Mouse (Mus musculus): ENCODE measurements at regions not wholly inside any gene's neighbourhood (a gene's known extent, or its start where the extent isn't known, plus 50 kb on each side); places are given as distances from the start of the nearest gene placed in this dataset.

DNA sequence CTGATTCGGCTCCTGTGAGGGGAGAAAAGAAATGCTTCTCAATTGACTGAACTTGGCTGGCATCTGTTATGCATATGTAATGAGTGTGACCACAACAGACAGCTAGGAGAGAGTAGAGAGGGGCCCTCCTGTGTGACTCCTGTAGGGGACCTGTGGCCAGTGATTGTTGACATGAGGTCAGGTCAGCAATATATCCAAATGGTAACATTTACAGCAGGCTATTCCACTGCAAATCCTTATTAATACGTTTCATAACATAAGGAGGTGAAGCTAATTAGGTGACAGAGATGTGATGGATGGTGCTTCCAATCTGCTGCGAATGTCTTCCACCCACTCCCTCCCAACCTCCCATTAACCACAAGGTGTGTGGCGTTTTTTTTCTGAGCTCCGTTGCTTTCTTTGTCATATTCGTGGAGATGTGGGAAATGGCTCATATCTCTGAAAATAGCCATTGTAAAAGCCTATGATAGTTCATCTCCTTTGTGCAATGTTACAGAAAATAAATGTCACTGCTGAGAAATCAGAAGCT, 309.5 kb downstream of the Irx1 start:
- peak; percentile 6 for DNase-seq (ENCODE audit: low read depth, low spot score)

DNA sequence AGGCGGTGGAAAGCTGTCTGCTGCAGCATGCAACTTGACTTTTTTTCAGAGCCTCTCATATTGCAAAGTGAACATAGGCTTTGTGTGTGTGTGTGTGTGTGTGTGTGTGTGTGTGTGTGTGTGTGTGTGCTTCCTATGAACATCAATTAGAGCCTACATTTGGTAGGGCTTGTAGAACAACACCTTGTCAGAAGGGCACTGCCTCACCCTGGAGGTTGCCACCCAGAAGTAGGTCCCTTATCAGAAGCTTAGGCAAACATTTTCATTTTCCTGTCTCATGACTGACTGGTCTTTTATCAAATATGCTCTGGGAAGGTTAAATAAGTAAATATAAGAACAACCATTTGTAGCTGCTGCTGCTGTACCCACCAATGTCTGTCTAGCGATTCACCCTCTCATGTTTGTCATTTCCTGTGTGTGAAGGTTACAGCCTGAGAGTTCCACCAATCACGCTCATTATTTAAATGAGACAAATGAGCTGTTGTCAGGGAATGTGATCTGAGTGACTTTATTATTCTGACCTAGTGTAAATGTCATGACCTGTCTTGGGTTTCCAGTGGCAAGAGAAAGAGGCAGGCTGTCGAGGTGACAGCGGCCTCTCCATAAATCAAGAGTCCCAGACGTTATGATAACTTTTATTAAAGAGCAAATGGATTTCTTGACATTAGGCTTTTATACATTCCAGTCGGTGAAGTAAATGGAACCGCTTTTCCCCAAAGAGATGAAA, 310.1 kb downstream of the Irx1 start:
- no peak for DNase-seq (ENCODE audit: low read depth, low spot score)

DNA sequence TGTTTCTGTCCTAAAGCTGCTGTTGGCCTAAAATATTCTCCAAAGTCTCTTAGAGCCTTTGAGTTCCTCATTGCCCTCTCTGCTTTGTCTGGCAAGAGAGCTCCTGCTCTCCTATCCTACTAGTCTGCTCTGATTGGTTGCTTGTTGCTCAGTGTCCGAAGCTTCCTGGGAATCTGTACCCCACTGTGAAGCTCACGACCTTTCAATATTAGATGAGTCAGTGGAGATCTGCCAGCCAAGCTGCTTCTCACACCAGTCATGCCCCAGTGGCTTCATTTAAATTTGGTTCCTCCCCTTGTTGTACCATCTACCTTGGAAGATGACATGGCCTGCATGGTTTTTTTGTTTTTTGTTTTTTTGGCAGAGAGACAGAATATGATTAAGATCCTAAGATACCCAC, 313.6 kb downstream of the Irx1 start:
- no peak for DNase-seq (ENCODE audit: low read depth, low spot score)

DNA sequence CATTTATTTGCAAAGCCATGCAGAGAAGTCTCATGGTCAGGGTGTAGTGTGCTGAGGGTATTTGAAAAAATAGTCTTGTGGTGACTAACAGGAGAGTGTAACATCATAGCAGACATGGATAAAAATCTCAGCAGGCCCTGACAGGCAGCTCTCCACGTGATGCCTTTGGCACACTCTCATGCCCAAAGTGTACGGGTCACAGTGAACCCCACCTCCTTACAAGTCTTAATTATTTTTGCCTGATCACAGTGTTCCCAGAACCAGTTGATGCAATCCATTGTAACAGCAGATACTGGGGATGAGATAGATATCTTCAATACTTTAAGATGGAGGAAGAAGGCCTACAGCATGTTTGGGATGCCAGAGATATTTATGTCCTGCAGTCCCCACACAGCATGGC, 314.5 kb downstream of the Irx1 start:
- DNase-seq (ENCODE audit: low read depth, low spot score), result no peak

DNA sequence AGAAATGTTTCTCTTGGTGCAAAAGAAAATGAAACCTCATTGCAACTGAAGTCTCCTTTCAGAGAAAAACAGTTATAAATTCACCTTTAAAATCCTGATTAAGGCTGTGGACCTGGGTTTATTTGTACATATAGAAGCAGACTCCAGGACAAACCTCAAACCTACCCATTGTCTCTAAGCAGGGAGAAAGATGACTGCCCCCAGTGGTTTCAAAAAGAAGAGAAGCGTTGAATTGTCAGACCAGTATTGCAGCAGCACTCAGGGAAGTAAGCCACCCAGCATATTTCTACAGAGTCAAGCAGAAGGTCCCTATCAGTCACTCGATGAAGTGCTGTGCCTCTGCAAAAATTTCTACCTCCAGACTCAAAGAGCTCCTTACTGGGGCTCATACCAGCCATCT, 332.1 kb downstream of the Irx1 start:
- no peak for DNase-seq (ENCODE audit: low read depth, low spot score)

DNA sequence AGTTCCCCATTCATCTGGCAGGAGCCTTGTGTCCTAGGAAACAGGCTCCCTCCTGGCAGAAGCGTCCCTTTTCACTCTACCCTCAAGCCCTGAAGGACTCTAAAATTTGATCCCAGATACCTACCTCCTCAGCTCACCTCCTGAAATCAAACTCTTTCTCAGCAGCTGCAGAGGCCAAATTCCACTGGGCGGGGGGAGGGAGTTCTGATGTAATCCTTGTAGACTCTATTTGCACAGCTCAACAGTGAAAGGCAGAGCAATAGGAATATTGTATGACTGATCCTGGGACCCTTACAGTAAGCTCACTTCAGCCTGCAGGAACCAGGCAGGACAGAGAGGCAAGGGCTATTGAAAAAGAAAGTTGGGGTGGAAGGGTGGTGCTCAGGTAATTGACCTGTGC, 346.3 kb downstream of the Irx1 start:
- DNase-seq (ENCODE audit: low read depth, low spot score), result no peak

DNA sequence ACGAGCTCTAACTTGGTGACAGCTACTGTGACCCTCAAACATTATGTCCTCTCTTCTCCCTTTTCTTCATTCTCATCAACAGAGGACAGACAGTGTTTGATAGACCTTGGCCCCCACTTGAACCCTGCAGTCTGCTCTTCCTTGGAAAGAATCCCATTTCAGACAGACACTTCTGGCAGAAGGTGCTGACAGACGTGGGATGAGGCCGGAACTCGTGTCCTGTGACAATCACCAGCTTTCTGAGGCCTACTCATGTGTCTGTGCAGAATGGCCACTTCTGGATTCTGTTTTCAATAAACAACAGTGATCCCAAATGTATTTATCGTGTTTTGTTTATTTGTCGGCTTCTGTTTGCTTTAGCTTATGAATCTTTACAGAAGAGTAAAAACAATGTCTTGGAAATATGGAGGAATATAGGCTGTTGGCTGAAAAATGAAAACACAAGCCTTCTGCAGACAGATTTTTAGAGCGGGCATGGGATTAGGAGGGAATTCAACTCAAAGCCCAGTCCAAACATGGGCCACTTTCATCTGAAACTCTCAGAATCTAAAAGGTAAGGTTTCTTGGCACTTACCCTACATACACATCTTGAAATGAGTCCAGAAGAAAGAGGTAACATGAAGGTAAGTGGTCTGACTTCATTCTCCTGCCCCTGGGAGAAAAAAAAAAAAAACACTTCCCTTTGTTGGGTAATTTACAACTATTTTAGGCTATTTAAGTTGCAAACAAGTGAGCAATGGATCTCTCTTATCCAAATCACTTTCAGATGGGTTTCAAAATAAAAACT, 350.9 kb downstream of the Irx1 start:
- no peak for DNase-seq (ENCODE audit: low read depth, low spot score)

DNA sequence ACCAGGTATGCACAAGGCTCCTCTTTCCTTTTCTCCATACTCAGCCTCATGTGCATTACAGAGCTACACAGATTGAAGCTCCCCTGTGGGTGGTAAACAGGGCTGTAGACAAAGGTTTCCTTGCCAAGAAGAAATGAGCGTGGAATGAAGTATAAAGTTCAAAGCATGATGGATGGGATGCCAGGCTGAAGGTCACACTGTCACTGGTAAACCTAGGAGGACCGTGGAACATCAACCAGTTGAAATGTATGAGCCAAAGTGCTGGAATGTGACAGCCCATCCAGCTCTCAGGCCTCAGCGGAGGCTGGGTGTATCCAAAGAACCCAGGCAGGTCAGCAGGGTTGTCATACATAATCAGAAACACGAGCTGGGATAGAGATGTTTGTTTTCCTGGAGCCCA, 381.0 kb downstream of the Irx1 start:
- DNase-seq (ENCODE audit: low read depth, low spot score), result no peak

DNA sequence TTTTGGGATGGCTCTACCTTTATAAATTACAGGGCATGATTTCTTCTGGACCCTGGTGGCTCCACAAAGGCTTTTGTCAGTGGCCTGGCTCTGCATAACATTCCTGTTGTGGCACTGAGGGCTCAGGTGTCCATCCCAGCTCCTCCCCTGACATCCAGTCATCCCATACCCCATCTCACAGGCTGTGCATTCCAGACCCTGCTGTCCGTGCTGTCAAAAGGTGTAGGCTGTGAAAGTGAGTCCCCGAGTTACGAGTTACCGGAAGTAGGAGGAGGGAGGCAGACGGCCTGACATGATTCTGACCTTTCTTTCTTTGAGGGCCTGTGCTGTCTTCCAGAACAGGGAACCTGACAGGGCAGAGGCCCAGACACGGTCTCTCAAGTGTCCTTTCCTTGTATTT, 397.6 kb downstream of the Irx1 start:
- DNase-seq (ENCODE audit: low read depth, low spot score), result no peak

DNA sequence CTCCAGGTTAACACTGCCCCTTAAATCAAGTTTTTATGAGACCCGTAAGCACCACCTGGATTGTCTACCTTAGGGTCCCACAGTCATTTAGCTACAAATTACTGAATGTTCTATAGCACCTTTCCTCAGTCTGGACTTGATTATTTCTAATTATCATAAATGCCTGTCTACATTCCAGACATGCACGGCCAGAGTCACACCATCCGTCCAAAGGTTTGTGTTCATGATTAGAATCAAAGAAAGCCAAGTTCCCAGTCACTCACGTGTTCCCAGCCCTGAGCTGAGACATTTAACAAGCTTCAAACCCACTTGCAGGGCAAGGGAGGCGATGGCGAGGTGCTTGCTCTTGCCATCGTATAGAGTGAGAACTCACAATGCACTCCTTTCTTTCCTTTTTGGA, 398.1 kb downstream of the Irx1 start:
- no peak for DNase-seq (ENCODE audit: low read depth, low spot score)

DNA sequence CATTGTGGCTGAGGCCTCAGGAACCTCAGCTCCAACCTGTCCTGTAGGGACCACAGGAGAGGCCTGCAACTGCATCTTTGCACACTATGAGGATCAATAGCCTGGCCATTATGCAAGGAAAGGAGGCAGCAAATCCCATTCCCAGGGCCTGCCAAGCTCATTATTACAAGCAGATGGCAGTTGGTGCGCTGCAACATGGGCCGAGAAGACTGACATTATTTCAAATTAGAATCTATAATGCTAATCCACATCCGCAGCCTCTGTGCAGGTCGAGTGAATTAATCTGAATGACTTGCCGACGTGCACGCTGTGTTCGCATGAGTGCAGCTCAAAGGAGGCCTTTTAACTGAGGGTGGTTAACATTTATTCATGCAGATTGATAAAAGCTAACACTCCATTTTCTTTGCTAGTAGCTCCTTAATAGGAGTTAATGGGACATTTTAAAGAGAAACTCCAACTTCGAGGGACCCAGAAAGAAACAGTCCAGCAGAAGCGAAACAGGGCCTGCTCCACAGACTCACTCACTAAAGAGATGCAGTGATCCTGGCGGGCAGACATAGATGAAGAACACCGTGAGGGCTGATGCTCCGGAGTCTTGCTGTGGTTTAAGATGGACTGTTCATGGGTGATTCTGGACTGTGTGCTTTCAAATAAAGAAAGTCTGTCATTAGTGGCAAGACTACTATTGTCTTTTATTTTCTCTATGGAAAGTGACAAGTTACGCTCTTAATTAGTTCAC, 404.9 kb downstream of the Irx1 start:
- DNase-seq (ENCODE audit: low read depth, low spot score), result no peak

DNA sequence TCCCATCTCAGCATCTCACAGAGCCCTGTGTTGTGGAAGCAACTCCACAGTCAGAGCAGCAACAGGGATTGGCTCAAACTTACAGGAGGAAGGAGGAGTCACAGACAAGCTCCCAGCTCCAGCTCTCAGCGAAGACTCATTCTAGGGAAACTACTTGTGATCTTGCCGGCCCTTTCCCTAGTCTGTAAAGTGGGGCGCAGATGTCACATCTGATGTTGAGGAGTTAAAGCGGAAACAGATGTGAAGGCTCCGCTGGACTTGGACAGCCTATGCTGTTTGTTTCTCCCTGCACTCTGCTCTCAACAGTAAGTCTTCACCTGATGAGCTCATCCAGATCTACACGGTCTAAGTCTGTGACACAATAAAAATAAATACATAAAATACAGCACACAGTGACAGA, 408.1 kb downstream of the Irx1 start:
- no peak for DNase-seq (ENCODE audit: low read depth, low spot score)

DNA sequence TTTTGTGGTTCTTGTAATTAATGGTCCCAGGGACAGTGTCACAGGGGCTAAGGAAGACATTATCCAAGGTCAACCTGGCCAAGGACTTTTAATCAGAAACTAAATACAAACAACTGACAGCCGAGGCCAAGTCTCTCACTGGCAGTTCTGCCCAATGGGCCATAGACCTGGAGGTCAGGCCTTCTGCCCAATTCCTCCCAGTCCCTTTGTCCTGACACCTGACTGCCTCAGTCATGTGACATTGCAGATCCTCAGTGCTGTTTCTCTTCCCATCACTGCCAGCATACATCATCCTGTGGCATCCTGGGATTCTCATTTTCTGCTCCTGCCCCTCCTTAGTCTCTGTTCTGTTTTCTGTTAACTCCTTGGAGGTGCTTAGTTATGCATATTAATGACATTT, 413.4 kb downstream of the Irx1 start:
- no peak for DNase-seq (ENCODE audit: low read depth, low spot score)

DNA sequence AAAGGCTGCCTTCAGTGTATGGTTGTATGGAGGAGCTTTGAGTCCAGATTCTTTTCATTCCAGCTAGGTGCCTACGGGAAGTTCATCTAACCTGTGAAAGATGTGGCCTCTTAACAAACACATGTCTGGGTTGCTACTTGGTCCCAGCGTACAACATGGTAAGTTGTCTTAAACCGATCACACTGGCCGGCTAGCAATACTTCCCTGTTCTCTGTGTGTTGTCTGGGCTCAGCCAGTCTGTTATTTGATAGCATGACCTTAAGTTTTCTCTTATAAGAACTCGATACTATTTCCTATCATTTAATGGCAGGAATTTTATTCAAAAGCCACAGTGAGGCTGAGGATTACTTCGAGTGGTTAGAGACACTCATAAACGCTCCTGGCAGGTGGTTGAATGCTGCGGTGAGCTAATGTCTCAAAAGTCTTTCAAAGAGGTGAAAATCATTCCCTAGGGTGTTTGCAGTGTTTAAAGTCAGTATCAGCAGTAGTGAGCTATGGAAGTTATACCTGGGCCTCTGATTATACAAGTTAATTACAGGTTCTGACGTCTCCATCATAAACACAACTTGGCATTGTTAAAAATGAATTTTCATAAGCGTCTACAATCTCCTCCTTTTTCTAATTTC, 414.2 kb downstream of the Irx1 start:
- no peak for DNase-seq (ENCODE audit: low read depth, low spot score)

DNA sequence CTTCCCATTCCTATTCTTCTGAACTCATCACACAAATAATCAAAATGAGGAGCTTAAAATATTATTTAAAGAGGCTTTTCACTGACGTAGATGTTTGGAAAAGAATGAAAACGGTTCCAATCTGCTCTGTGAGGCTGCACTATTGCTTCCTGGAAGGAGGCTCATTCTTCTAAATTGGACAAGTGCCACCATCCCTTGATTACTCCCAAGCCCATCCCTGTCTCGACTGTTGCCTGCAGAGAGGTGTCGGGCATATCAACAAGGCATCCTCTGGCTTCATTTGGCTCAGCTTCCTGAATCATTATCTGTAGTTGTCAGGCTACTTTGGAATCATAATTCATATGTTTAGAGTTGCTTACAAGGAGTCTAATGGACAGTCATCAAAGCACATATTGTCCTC, 425.3 kb downstream of the Irx1 start:
- no peak for DNase-seq (ENCODE audit: low read depth, low spot score)

DNA sequence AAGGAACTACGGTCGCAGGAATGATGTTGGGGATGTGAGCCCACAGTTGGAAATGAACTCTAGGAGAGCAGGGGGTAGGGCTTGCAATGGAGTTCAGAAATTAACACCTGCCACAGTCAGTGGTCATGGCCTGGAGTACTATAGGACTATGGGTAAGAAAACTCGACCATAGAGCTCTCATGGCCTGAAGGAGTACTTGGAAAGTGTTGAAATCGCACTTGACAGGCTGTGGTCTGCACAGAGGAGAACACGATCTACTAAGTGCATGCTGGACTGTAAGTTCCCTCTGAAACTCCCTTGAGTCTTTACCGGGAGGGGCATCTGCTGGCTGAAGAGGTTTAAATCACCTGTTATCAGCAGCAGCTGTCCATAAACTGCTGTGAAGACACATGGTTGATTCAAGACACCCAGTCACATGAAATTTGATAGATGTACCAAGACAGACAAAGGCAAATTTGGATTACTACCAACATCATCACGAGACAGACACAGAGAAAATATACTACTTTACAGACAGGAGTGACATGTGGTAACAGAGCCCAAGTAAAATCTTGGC, 430.6 kb downstream of the Irx1 start:
- no peak for DNase-seq (ENCODE audit: low read depth, low spot score)

DNA sequence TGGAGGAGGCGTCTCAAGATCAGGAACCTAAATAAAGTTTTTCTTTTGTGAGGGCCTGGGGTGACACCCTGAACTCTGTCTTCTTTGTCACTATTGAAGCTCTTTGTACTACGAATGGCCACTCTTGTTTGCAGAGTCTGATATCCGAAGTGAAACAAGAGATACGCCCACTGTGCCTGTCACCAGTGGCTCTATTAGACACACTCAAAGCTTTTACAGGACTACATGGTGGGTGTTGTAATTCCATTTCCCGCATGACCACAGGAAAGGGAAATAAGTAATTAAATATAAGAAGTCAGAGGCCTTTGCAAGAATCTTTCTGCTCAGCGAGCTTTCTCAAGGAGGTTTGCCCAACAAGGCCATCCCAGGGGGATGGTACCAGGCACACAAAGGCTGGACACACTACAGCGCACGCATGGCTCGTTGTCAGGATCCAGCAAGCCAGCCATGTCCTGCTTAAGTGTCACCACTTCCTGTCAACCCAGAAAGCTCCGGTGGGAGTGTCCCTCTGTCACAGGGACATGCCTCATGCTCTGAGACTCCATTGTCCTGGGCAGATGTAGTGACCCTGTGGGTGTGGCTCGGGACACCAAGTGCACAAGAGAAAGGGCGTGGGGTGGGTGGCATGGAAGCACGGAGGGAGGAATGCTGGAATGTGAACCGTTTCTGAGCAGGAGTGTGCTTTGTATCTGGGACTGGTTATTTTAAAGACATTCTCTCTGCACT, 434.0 kb downstream of the Irx1 start:
- no peak for DNase-seq (ENCODE audit: low read depth, low spot score)

DNA sequence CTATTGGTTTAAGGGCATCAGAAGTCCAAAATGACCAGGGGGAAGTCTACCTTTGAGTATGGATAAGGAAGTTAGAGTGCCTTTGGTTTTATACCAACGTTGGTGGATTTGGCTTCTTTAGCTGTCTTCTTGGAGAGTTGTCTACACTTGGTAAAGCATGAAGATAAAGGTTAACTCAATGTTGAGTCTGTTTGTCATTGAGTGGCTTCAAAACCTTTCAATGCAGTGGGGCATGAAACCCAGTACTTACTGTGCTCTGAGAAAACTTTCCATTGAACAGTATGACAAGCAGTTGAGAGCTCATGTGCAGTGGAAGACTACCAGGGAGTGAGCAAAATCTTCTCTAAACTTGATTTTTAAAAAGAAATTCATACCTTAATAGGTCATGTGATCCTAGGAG, 445.7 kb downstream of the Irx1 start:
- no peak for DNase-seq (ENCODE audit: low read depth, low spot score)

DNA sequence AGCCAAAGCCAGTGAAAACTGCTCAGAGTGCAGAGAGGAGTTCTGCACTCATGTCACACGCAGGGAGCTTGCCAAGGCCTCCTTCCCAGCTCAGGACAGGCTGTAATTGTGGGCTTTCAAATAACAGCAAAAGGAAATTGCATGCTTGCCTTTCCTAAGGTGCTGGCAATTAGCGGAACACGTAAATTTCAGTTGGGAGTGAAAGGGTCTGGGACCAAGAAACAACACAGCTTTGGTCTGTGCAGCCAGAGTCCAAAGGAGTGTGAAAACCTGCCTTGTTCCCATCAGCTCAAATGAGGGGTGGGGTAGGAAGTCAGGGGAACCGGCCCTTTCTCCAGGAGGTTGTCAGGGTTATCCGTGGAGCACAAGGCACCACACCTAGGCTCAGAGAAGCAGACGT, 450.3 kb downstream of the Irx1 start:
- no peak for DNase-seq (ENCODE audit: low read depth, low spot score)

DNA sequence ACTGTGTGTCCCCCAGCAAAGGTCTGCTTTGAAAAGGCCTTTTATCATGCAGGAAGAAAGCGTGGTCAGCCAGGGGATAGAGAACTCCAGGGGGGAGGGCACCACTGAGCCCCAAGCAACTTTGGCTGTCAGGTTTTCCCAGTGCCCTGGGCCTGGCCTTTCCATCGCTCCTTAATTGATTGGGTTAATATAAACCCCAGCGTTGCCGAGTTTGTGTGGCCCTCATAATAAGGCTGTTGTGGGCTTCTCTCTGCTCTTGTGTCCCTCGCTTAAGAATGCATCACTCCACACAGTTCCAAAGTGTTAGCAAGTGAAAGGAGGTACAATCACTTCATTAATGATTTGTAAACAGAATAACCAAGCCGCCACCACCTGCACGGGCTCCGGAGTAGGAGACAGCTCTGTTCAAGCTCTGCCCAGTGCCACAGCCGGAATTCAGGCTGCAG, 455.5 kb downstream of the Irx1 start:
- no peak for DNase-seq (ENCODE audit: low read depth, low spot score)

DNA sequence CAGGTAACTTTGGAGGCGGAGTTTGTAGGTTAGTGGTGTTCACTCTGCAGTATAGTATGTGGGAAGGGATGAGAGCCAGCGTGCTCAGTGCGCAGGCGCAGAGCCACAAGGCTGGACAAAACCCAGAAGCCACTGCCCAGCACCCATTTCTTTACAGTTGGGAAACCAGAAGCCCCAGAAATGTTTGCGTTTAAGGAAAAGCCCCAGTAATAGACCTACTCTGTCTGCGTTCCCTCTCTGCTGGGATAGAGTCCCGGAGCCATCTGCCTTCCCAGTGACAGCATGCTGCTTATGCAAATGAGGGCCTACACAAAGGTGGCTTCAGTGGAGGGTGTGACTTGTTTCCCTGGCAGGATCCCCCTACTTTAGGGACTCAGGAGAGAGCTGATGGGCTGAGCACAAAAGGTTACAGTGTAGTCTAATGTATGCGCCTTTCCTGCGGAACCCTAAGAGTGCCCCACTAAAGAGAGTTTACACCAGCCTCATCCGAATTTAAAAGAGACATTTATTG, 456.0 kb downstream of the Irx1 start:
- DNase-seq (ENCODE audit: low read depth, low spot score), result peak; percentile 12
